Mouse (Mus musculus) thymus, adult 18-20 months (tissue): ENCODE measurements around the gene Ube2e3.

ENCODE experiments used
- DNase-seq, 2 experiments: peaks; one replicate each; pipeline ENCODE4 v3.0.0; 2022; ENCODE audit warnings: mixed read lengths in 2 of 2

The Ube2e3 gene

GRCm38 (mm10) chr2:78867726-78868510, at the start of gene Ube2e3:
Gene Ube2e3 (plus strand): TSS chr2:78868124.
- DNase-seq = peak in 1 of 2 experiments; percentile 10

GRCm38 (mm10) chr2:78829887-78830286, 38.0 kb upstream of the Ube2e3 start:
- no peak for DNase-seq

GRCm38 (mm10) chr2:78841494-78842224, 26.3 kb upstream of the Ube2e3 start:
- no peak for DNase-seq

- DNase-seq = no peak
Observed at GRCm38 (mm10) chr2:78844365-78844764, 23.6 kb upstream of the Ube2e3 start.

- DNase-seq = no peak
Observed at GRCm38 (mm10) chr2:78845274-78845673, 22.6 kb upstream of the Ube2e3 start.

GRCm38 (mm10) chr2:78845717-78846116, 22.2 kb upstream of the Ube2e3 start:
- no peak for DNase-seq

- DNase-seq = no peak
Observed at GRCm38 (mm10) chr2:78854315-78854714, 13.6 kb upstream of the Ube2e3 start.

- DNase-seq = no peak
Observed at GRCm38 (mm10) chr2:78858628-78859027, 9.3 kb upstream of the Ube2e3 start.

- DNase-seq = no peak
Observed at GRCm38 (mm10) chr2:78859266-78860087, 8.4 kb upstream of the Ube2e3 start.

- DNase-seq = no peak
Observed at GRCm38 (mm10) chr2:78860088-78860372, 7.9 kb upstream of the Ube2e3 start.

- DNase-seq = no peak
Observed at GRCm38 (mm10) chr2:78864116-78864515, 3.8 kb upstream of the Ube2e3 start.

GRCm38 (mm10) chr2:78864866-78865265, 3.1 kb upstream of the Ube2e3 start:
- no peak for DNase-seq

GRCm38 (mm10) chr2:78868511-78868854, 559 bp downstream of the Ube2e3 start:
- DNase-seq = peak; percentile 64 to 77

- DNase-seq = peak; percentile 63 to 69
Observed at GRCm38 (mm10) chr2:78868951-78869720, 1.2 kb downstream of the Ube2e3 start.

GRCm38 (mm10) chr2:78869721-78870442, 2.0 kb downstream of the Ube2e3 start:
- DNase-seq = peak in 1 of 2 experiments; percentile 14

- DNase-seq = peak; percentile 8 to 13
Observed at GRCm38 (mm10) chr2:78870443-78871025, 2.6 kb downstream of the Ube2e3 start.

- DNase-seq = peak in 1 of 2 experiments; percentile 14
Observed at GRCm38 (mm10) chr2:78871971-78872860, 4.3 kb downstream of the Ube2e3 start.

GRCm38 (mm10) chr2:78873946-78874345, 6.0 kb downstream of the Ube2e3 start:
- no peak for DNase-seq

GRCm38 (mm10) chr2:78876002-78876401, 8.1 kb downstream of the Ube2e3 start:
- no peak for DNase-seq

- DNase-seq = no peak
Observed at GRCm38 (mm10) chr2:78882068-78882467, 14.1 kb downstream of the Ube2e3 start.
